Mouse (Mus musculus) left cerebral cortex, postnatal 14 days (tissue): ENCODE measurements around the gene Elp5. TPM values are rescaled to one million over a fixed set of nuclear protein-coding genes. Genes with fewer than 3 reads are reported as not detected.
A peak's percentile ranks its signal among the peaks of the same experiment; 100 is the strongest.

Source experiments
- DNase-seq, 2 experiments: peaks; one replicate each; pipeline ENCODE4 v3.0.0; 2021 to 2022; ENCODE audit warnings: low spot score in 2 of 2, mixed read lengths in 1 of 2
- intact Hi-C: fragments of 180-260 bp; cut with DNase I; formaldehyde crosslinking; loops from one replicate; pipeline ENCODE4 v1.15.1; 2025
- microRNA-seq, 2 experiments: library from miRNA; unstranded; fragments of <30 nt; microRNA quantifications; one replicate each; pipeline ENCODE4 v1.2.0; 2022
- total RNA-seq, 2 experiments: library from RNA; stranded (reverse); gene quantifications; 2 replicates each; pipeline ENCODE4 v1.2.3; 2021

Elp5 gene
- total RNA-seq, 2 experiments from 2014 or later, result 103 to 107 TPM

GRCm38 (mm10) chr11:69921114-69922011 lies 61.0 kb downstream of the Elp5 start, which contains the start of gene Eif5a:
Gene Eif5a, minus strand, starts transcription at chr11:69921958.
- intact Hi-C loops, result no loop called here

GRCm38 (mm10) chr11:69920266-69921031 lies 61.9 kb downstream of the Elp5 start:
- peak in 1 of 2 experiments; percentile 15 for DNase-seq
- intact Hi-C loops, result no loop called here

More at GRCm38 (mm10) chr11:69921114-69922011, 61.0 kb downstream of the Elp5 start, which contains the start of gene Eif5a:
- DNase-seq, result peak; percentile 100

- DNase-seq, result peak; percentile 35 to 52
- intact Hi-C loops, result no loop called here
These were observed 62.6 kb downstream of the Elp5 start for GRCm38 (mm10) chr11:69919661-69920265.

GRCm38 (mm10) chr11:69919053-69919452 lies 63.3 kb downstream of the Elp5 start:
- DNase-seq, result no peak
- intact Hi-C loops, result no loop called here

Small RNA genes within 50 kb of the gene (microRNA-seq; reads per million reads assigned to microRNA genes)
- gene Gm44349 (0 to 1.1 reads per million in 2 experiments), gene Mir324 (9,894 to 11,930 reads per million in 2 experiments)

Other genes starting within 250 kb of the Elp5 start
- 10 to 100 TPM; 54.3 to 54.4 TPM for gene Polr2a, start 223.9 kb downstream of the Elp5 start, total RNA-seq
- gene Slc35g3, start 220.5 kb downstream of the Elp5 start, total RNA-seq, result not detected
- gene Zbtb4, start 216.6 kb downstream of the Elp5 start, total RNA-seq, result 10 to 100 TPM; 71.1 to 86.9 TPM
- gene Chrnb1, start 186.6 kb downstream of the Elp5 start, total RNA-seq, result under 1 TPM; 0.76 to 0.79 TPM
- 10 to 100 TPM; 15.4 to 20.4 TPM for gene Fgf11, start 180.7 kb downstream of the Elp5 start, total RNA-seq
- gene Tmem102, start 176.9 kb downstream of the Elp5 start, total RNA-seq, result not detected
- not detected for gene Gm39566, start 167.2 kb downstream of the Elp5 start, total RNA-seq
- not detected for gene Spem2, start 164.1 kb downstream of the Elp5 start, total RNA-seq
- gene Spem1, start 160.3 kb downstream of the Elp5 start, total RNA-seq, result under 1 TPM in 1 of 2 experiments, not detected in 1; 0.32 TPM
- gene Nlgn2, start 144.7 kb downstream of the Elp5 start, total RNA-seq, result 100 to 1,000 TPM; 277 to 281 TPM
- gene Tmem256, start 144.0 kb downstream of the Elp5 start, total RNA-seq, result 100 to 1,000 TPM; 160 to 167 TPM
- 10 to 100 TPM; 19.5 to 22.3 TPM for gene Plscr3, start 136.1 kb downstream of the Elp5 start, total RNA-seq
- gene Tnk1, start 123.8 kb downstream of the Elp5 start, total RNA-seq, result not detected
- gene Tmem95, start 104.5 kb downstream of the Elp5 start, total RNA-seq, result not detected
- gene Kctd11, start 101.1 kb downstream of the Elp5 start, total RNA-seq, result 1 to 10 TPM in 1 of 2 experiments, under 1 TPM in 1; 0.86 to 1.4 TPM
- gene Acap1, start 87.0 kb downstream of the Elp5 start, total RNA-seq, result not detected
- gene 2810408A11Rik, start 81.5 kb downstream of the Elp5 start, total RNA-seq, result under 1 TPM in 1 of 2 experiments, not detected in 1; 0.38 TPM
- gene Neurl4, start 81.4 kb downstream of the Elp5 start, total RNA-seq, result 100 to 1,000 TPM; 121 to 125 TPM
- gene Gps2, start 68.6 kb downstream of the Elp5 start, total RNA-seq, result 10 to 100 TPM; 24.9 to 26.0 TPM
- 100 to 1,000 TPM; 468 to 473 TPM for gene Eif5a, start 60.6 kb downstream of the Elp5 start, total RNA-seq
- gene Ybx2, start 46.7 kb downstream of the Elp5 start, total RNA-seq, result 10 to 100 TPM in 1 of 2 experiments, 1 to 10 TPM in 1; 8.4 to 11.3 TPM
- 1 to 10 TPM; 1.9 to 2.4 TPM for gene Slc2a4, start 34.3 kb downstream of the Elp5 start, total RNA-seq
- gene Cldn7, start 17.7 kb downstream of the Elp5 start, total RNA-seq, result not detected
- 100 to 1,000 TPM; 115 TPM for gene Ctdnep1, start 1.4 kb downstream of the Elp5 start, total RNA-seq
- 100 to 1,000 TPM; 213 to 217 TPM for gene Gabarap, start 8.6 kb upstream of the Elp5 start, total RNA-seq
- gene Phf23, start 13.3 kb upstream of the Elp5 start, total RNA-seq, result 10 to 100 TPM; 39.2 to 40.2 TPM
- 10 to 100 TPM; 27.3 to 30.0 TPM for gene Dvl2, start 18.1 kb upstream of the Elp5 start, total RNA-seq
- gene Acadvl, start 32.9 kb upstream of the Elp5 start, total RNA-seq, result 10 to 100 TPM; 50.7 to 53.6 TPM
- 1,000 to 10,000 TPM in 1 of 2 experiments, 100 to 1,000 TPM in 1; 1,000 to 1,075 TPM for gene Dlg4, start 34.4 kb upstream of the Elp5 start, total RNA-seq
- 1 to 10 TPM; 1.9 to 2.4 TPM for gene Asgr1, start 71.6 kb upstream of the Elp5 start, total RNA-seq
- not detected for gene Asgr2, start 110.1 kb upstream of the Elp5 start, total RNA-seq
- gene Mgl2, start 147.8 kb upstream of the Elp5 start, total RNA-seq, result under 1 TPM; 0.51 to 0.61 TPM
- 1 to 10 TPM; 3.3 to 5.3 TPM for gene Clec10a, start 173.7 kb upstream of the Elp5 start, total RNA-seq
- 10 to 100 TPM; 27.2 to 36.8 TPM for gene Slc16a11, start 230.2 kb upstream of the Elp5 start, total RNA-seq
- 10 to 100 TPM in 1 of 2 experiments, 1 to 10 TPM in 1; 8.3 to 10.4 TPM for gene Slc16a13, start 238.5 kb upstream of the Elp5 start, total RNA-seq
- gene Bcl6b, start 247.3 kb upstream of the Elp5 start, total RNA-seq, result 1 to 10 TPM; 5.1 to 5.3 TPM